Mouse (Mus musculus) embryo, embryonic 10.5 days (tissue): ENCODE results near the gene Nat10.

Experiments used
- DNase-seq: peaks from one replicate; pipeline ENCODE4 v3.0.0-alpha.2; 2015; ENCODE audit warnings: low spot score

Gene Nat10

DNA sequence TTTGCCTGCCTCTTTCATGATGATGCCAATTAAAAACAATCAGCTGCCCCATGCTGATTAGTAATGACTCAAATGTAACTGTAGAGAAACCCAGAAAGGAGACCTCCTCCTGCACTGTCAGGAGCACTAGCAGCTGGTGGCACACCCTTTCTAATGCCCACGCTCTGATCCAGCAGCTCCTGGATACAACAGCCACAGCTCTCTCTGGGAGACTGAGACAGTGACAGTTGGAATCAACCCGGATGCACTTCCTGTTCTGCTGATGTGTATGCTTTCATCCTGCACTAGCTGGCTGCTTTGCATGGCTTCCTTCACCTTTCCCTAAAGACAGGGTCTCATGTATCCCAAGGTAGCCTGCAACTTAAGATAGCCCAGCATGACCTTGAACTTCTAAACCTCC is 15.0 kb downstream of the Nat10 start:
- DNase-seq, result no peak

DNA sequence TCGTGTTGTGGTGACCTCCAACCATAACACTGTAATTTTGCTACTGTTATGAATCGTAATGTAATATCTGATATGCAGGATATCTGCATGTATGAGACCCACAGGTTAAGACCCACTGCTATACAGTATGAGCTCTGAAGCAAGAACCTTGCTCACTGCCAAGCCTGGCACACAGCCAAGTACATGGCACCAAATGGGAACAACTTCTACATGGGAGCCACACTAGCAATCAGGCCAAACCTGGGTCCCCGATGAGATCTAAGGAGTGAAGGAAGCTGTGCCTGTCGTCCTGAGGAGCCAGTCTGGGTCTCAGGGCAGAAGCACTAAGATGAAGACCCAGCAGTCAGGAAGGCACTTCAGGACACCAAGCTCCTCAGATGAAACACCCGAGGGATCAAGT is 15.6 kb downstream of the Nat10 start:
- DNase-seq, result no peak

DNA sequence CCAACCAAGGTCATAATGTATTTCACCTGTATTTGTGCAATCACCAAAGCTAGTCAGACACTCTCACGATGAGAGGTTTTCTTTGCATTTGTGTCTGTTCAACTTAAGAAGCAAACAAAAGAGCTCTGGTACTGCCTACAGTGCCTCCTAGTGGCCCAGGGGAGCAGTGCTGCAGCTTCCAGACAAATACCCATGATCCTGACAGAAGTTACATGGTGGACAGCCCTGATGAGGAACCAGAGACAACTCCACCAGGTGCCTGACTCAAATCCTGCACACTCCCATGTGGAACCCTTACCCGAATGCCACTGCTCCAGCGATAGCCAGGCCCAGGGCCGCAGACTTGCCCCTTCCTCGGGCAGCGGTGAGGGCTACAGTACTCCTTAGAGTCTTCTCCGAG is 17.1 kb downstream of the Nat10 start:
- peak; percentile 86 for DNase-seq

DNA sequence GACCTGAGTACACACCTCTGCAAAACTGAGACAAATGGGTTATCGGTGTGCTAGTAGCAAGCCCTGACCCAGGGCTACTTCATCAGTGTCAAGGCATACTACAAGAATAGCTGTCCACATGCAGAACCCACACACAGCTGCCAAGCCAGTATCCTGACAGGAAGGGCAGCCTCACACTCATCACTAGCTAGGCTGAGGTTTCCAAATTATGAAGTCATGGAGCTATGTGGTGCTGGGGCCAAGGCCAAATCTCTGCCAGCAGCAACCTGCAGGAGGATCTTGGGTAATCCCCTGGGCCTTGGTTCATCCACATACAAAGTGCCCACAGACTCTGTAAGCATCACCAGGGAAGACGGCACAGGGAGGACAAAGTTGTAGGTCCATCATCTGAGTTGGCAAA is 17.5 kb downstream of the Nat10 start:
- DNase-seq, result no peak

DNA sequence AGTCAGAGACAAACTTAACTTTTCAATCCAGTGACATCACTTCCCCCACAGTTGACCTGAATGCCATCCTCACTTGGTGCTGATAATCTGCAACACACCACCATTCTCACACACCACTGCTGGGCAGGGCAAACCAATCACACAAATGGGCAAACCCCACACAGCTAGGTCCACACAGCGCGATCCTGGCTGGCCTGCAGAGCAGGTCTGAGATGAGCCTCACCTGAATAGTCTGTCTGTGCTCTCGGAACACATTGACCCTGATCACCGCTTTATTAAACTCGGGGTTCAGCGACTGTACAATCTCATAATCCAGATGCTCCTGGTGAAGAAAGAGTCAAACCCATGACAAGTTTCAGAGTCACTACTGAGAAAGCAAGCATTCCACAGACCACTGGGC is 18.2 kb downstream of the Nat10 start:
- DNase-seq, result no peak

DNA sequence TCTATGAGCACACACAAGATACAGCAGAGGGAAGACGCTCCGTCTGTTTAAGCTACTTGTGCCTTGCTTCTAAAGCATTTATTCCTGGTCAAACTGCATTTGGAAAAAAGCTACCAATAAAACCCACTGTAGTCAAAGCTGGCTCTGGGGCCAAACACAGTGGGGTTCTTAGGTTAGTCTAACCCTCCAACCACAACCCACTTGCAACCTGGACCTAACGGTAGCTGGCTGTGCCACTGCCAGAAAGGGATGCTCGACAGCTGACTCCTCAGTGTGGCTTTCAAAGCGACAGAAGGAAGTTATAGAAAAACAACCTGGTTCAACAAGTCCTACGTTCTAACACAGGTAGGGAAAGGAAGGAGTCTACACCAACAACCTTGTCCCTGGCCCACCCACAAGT is 29.6 kb downstream of the Nat10 start:
- no peak for DNase-seq

DNA sequence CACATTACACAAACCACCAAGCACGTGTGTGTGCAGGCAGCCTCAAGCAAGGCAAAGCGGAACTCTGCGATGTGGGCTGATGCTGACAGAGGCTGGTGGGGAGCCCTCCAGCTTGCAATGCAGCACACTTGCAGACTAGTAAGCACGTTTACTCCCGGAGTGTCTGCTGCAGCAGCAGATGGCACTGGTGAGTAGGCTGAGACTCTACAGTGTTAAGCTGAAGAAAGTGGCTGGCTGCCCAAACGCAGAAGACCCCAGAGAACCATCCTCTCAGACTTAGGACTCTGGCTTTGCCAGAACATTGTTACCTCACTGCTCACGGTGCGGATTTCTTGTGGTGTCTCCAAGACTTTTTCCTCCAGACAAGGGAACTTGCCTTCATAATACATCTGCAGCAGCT is 30.1 kb downstream of the Nat10 start:
- DNase-seq, result no peak

DNA sequence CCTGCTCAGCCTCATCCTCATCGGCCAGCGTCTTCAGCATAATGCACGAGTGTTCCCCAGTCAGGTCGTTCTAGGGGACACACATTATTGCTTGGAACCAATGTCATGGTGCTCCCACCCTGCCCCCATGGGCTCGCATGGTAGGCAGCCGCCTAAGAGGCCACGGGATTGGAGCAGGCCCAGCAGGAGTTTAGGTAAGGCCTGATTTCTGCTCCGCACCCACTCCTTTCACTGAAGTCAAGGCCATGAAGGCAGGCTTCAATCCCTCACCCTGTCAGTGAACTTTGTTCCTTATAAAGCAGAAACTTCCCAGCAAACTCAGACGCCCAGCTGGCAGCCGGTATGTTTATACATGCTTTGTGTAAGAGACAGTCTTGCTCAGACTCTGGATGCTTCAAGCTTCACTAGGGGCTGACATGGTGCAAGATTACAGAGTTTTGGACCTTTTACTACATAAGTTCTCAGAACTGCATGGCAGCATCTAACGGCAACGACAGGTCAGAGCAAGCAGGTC is 33.0 kb downstream of the Nat10 start:
- DNase-seq, result no peak

DNA sequence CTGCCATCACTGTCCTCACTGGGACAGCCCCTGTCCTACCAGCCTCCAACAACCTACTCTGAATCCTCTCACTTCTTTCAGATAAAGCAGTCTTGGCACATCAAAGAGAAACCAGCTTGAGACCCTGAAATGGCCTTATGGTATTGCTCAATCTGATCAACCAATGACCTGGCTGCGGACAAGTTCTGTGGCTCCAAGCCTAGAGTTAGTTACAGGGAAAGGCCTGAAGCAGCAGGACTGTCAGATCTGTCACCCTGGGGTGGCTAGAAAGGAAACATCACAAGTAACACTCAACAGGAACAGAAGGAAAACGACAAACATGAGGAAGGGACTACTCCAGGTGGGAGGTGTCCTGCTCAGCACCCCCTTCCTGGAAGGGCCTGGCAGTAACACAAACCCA is 36.5 kb downstream of the Nat10 start:
- DNase-seq, result no peak

DNA sequence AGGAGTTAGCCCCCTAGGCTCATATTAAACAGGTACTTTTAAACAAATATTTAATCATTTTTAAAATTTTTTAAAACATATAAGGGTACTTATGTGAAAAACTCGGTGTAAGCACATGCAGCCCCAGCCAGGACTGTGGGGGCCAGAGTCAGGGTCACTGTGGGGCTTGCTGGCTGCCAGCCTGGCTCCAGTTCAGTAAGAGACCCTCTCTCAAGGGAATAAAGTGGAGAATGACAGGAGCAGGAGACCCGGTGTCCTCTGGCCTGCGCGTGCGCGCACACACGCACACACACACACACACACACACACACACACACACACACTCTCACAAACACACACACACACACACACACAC is 41.8 kb downstream of the Nat10 start:
- no peak for DNase-seq

DNA sequence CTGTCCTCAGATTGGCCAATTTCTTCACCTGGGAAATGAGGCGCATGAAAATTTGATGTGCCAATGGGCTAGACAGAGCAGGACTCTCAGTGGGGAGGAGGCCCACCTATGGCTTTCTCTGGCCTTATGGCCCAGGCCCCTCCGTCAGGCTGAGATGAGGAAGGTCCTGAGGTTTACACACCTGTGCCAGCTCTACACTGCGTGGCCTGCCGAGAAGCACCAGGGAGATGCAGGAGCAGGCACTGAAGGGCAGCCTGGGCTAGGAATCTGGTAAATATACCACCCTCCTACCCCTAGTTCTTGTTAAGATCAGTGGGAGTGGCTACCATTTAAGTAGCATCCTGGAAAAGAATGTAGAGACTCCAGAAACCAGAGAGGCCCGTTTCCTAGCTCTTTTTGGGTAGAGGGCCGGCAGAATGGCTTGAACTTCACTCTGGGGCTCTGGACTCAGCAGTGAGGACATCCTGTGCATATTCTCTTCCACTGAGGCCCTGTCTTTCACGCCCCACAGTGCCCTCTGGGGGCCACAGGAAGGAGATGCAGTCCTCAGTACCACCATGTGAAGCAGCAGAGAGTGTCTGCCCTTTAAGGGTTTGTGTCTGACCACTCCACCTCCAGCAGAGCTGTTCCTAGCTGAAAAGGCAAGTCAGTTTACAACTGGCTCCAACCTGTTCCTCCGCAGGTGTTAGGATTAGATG is 42.3 kb downstream of the Nat10 start:
- peak; percentile 88 for DNase-seq

DNA sequence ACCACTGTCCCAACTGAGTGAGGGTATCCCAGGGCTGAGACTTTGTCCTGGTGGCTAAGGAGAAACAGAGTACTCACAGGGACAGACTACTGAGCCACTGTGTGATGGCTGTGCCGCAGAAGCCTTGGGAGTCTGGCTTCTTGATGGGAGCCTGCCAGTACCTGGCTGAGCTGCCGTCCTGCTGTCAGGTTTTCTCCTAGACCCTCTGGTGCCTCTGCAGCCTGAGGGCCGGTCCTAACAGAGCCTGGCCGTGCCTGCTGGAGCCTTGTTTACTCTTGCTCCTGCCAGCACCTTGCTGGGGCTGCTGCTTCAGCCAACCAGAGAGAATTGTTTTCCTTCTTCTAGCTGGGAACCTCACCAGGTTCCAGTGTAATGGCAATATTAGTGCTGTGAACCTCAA is 46.7 kb downstream of the Nat10 start:
- DNase-seq, result no peak

DNA sequence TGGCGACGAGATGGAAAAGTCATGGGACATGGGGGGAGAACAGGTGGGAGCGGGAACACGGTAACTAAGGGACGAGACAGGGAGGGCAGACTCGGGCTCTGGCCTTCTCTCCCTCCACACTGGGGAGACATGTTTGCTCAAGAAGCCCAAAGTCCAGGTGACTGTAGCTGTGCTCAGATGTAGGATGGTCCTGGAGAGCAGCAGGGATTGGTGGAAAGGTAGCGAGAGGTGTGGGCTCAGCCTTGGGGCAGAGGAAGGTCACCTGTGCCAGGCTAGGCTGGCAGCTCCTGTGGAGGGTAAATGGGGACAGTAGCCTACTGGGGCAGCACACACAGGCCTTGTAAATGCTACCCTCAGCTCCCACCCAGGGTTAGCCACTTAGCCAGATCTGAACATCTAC is 47.2 kb downstream of the Nat10 start:
- no peak for DNase-seq

DNA sequence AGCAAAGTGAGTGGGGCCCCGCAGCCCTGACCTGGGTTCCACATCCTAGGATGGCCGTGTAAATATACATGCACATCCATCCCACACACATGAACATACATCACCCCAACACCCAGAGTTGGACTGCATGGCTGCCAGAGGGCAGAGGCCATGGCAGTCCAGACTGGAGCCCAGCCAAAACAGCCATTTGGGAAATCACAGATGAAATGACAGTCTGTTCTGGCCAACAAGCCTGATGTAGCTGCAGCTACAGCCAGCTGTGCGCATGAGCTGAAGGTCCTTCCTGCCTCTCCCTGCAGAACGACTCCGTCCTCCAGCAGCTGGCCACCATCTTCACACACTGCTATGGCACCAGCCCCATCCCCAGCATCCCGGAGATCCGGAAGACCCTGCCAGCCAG is 50.2 kb downstream of the Nat10 start:
- no peak for DNase-seq

DNA sequence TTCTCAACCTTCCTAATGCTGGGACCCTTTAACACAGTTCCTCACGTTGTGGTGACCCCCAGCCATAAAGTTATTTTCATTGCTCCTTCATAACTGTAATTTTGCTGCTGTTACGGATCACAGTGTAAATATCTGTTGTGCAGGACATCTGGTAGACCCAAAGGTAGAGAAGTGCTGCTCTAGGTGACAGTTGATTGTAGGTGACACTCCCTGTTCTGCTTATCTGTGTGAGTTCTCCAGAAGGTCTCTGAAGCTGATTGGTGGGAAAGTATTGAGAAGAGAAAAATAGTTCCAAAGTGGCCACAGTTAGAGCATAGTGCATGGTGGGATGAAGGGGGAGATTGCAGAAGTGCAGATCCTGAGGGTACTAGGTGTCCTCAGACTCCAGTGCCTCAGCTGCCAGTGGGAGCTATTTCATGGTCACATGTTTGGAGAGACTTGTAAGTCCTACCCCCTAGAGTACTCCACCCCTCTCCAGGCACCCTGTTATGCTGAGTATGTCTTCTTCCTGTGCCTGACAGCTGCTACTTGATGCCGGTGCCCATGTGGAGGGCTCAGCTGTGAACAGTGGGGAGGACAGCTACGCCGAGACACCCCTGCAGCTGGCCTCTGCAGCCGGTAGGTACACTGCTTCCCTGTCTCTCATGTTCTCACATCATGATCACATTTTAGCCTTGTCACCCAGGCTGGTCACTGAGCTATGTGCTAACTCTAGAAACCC is 53.9 kb downstream of the Nat10 start:
- DNase-seq, result no peak

DNA sequence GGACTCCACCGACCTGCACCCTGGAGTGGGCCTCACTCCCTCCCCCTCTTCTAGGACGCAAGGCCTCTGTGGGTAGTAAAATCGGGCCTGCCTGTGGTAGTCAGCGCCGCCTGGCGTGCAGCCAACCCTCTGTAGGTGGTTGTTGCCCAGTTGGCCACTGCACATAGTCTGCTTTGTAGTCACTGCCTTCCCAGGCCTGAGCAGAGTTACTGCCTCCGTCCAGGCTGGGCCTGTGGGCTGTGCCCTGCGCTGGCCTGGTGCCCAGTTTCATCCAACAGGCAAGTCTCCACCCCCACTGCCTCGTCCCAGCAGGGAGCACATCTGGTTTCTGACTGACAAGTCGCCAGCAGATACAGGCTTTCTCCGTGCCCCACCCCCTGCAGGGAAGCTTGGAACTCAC is 54.8 kb downstream of the Nat10 start:
- DNase-seq, result no peak

DNA sequence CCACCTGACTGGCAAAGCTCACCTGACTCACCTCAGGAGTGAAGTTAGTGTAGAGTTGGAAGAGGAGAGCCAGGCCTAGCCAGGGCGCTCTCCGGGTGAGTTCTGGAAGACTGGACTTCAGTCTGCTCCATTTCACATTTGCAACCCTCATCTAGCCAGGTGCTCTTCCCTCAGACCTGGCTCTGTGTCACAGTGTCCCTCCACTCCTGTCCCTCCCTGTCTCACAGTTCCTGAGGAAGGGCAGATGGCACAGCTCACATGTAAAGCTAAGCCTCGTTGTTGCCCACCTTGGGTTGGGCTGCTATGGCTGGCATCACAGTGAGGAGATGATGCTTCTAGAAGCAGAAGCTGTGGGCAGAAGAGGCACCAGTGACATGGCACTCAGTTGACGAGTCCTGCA is 55.2 kb downstream of the Nat10 start:
- no peak for DNase-seq

DNA sequence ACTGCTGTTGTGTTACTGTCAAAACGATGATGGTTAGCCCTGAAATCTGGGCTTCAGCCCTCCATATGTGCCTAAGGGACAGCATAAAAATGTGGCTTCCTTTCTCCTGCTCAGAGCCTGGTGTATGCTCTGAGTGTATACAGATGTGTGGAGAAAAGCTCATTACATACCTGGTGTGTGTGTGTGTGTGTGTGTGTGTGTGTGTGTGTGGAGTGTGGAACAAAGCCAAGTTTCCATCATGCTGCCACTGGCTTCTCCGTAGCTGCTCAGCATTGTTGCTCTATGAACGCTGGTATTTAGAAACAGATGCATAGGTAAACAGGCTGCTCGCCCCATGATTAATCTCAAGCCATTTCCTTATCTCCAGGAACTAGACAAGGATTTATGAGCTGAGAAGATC is 57.2 kb downstream of the Nat10 start:
- no peak for DNase-seq

DNA sequence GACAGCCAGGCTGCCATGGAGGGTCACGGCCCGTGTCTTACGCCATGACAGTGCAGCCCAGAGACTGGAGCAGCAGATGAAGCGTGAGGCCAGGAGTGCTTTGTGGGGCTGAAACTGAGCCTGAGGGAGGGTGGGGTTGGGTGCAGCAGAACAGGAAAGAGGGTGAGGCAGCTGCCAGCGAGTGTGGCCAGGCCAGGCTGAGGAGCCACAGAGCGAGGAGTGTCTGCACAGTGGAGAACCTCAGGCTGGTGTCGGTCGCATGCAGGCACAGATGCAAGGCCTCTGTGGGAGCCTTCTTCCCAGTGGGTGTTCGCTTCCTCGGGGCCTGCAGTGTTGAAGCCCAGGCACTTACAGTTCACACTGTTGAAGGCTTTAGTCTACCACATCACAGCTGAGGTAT is 57.7 kb downstream of the Nat10 start:
- DNase-seq, result no peak

DNA sequence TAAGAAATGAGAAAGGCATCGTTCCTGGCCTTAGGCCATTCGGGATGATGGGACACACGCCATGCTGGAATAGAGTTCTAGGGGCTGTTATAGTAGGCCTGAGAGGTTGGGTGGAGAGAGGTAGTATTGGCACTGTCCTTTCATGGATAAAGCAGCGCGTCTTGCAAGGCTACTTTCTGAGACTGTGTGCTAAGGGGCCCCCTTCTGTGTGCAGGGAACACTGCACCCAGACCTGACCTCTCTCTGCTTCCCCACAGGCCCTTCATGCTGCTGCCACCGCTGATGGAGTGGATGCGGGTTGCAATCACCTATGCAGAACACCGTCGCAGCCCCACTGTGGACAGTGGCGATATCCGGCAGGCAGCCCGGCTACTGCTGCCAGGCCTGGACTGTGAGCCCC is 60.6 kb downstream of the Nat10 start:
- peak; percentile 39 for DNase-seq

DNA sequence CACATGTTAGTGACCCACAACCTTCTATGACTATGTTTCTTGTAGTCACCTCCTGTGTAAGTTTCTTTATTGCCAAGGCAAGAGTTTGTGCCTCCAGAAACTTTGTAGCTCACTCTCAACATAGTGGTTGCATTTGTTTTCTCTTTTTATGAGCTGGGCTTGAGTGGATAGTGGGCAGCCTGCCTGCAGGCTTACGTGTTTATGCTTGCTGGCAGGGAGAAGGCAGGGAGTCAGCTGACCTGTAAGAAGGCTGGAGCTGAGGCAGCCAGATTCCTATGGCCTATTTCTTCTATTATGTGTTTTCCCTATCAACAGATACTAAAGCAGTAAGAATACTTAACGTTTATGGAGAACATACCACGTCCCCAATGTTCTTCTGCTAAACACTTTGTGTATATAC is 64.9 kb downstream of the Nat10 start:
- no peak for DNase-seq

DNA sequence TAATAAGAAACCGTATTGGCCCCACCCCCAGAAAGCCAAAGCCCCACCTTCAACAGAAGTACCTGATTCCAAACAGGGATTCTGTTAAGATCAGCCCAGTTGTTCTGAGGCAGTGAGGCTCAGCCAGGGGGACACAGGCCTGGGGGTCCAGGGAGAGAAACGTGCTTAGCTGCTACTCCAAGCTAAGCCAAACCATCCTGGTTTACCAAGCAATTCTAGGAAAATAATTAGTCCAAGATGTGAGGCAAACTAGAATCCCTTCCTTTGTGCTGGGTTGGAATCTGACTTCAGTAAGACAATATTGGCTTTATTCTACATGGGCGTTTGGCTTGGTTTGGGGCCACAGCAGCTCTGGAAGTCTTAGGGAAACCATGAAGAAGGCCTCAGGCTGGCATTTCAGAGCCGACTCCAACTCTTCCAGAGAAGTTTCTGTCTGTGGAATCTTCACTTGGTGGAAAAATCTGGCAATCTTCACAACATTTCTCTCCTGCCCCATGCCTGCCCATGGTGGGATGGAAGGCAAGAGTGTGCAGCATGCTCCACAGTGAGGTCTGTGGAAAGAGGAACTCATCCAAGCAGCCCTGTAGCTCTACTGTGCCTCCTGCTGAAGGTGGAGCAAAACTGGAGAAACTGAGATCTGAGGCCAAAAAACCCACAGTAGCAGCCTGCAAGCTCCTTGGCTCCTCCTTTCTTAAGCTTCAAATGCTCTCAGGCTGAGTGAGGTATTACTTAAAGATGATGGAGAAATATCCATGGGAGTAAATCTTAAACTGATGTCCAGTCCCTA is 66.1 kb downstream of the Nat10 start:
- DNase-seq, result no peak

DNA sequence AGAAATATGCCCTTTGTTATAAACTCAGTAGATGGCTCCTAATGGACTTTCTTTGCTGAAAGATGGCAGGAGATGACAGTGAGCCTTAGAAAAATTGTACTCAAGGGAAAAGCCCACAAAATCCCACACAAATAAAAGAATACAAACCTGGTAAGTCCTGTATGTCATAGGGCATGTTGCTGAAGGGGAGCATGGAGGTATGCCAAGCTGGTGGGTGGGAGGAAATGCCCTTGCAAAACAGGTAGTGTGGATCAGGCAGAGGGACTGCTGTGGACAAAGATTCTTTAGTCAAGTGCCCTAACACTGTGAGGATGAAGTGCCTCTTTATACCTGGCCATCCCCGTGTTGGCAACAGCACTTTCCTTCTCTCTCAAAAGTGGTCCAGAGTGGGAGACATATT is 68.3 kb downstream of the Nat10 start:
- DNase-seq, result no peak
